Mouse (Mus musculus): ENCODE measurements around the gene Wdr59.

Wdr59 gene

GRCm38 (mm10) chr8:111521713-111522429 is at the start of gene Wdr59:
Wdr59 (minus strand) TSS chr8:111522092.
- peak; percentile 98 for DNase-seq

- no peak for DNase-seq
These were observed 49.8 kb upstream of the Wdr59 start for GRCm38 (mm10) chr8:111571661-111572060.

- no peak for DNase-seq
These were observed 48.5 kb upstream of the Wdr59 start for GRCm38 (mm10) chr8:111570432-111570831.

DNA sequence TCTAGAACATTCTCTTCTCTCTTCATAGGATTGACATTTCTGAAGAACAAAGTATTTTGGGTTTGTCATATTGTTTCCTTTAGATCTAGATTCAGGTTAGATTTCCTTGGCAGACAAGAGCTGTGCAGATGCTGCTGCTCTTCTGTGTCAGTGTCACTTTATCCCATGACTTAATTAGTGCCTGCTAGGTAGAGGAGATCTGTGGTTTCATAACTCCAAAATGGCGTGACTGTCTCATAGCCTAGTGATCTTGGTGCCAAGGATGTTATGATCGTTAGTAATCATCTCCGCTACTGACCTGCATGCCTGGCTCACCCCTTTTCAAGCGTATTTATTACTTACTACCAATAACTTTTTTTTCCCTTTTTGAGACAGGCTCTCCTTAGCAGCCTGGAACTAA is 48.0 kb upstream of the Wdr59 start:
- no peak for DNase-seq

- DNase-seq = no peak
These were observed 46.1 kb upstream of the Wdr59 start for GRCm38 (mm10) chr8:111568029-111568428.

DNA sequence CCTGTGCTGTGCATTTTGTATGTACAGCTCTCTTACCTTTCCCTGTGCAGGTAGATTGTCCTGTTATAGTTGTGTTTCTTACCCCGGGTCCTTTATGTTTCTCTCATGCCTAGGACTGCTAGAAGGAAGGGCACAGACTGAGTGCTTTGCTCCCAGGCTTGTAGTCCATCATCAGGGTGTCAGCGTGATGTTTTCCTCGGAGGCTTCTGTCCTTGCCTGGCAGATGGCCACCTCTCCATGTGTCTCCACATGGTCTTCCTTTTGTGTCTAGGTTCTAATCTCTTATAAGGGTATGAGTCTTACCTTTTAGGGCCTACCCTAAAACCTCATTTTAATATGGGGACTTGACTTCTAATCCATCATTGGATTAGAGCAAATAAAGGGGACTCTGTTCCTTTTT is 45.7 kb upstream of the Wdr59 start:
- peak; percentile 44 for DNase-seq

DNA sequence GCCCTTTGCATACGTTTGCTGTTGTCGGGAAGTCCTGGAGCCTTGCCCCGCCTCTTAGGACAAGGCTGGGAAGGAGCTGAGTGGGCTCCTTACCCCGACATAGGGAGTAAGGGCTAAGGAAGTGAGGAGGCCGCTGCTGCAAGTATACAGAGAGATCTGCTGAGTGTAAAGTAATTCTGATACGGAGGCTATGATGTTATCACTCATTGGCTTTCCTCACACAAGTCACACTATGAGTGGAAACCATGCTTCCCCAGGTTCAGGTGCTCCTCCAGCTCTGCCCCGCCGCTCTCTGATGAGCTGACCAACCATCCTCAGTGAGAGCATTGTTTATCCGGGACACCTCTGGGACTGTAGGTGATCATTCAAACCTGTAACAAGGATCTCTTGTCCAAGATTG is 44.4 kb upstream of the Wdr59 start:
- DNase-seq = no peak

DNA sequence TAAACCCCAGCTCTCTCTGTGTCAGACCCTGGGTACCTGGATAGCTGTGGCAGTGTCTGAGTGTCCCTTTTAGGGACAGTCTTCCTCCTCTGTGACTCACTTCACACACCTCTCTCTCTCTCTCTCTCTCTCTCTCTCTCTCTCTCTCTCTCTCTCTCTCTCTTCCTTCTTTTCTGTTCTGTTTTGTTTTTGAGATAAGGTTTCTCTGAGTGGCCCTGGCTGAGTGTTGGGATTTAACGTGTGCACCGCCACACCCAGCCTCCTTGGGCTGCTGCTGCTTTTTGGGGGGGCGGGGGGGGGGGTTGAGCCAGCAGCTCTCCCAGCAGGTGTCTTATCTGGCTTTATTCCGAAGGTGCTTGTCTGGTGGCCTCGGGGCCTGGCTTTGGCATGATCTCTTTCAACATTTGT is 43.9 kb upstream of the Wdr59 start:
- no peak for DNase-seq

- DNase-seq = no peak
These were observed 42.2 kb upstream of the Wdr59 start for GRCm38 (mm10) chr8:111564093-111564492.

DNA sequence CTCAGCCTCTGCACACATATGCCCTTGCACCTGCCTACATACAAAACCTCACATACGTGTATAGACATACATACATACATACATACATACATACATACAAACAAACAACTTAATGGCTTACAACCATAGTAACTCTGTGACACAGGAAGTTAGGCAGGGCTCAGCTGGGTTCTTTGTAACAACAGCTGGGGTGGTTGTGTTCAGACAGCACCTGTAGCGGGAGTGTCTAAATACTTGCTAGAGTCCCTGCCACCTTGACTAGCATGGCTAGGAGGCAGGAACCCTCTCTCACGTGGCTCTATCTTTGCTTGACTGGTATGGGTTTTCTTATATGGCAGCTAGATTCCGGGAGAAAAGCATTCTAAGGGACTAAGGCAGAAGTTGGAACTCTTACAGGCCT is 41.8 kb upstream of the Wdr59 start:
- no peak for DNase-seq

DNA sequence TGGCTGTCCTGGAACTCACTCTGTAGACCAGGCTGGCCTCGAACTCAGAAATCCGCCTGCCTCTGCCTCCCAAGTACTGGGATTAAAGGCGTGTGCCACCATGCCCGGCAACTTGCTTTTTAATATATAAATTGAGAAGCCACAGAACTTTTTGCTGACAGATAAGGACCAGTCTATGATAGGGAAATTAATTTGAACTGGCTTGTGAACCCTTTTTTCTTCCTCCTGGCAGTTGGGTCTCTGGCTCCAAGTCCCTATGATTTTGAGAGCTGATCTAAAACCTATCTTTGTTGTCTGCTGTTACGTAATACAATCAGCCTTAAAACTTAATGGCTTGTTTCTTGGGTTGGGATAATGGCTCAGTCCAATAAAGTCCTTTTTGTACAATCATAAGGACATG is 41.2 kb upstream of the Wdr59 start:
- DNase-seq = no peak

- DNase-seq = no peak
These were observed 40.4 kb upstream of the Wdr59 start for GRCm38 (mm10) chr8:111562274-111562803.

DNA sequence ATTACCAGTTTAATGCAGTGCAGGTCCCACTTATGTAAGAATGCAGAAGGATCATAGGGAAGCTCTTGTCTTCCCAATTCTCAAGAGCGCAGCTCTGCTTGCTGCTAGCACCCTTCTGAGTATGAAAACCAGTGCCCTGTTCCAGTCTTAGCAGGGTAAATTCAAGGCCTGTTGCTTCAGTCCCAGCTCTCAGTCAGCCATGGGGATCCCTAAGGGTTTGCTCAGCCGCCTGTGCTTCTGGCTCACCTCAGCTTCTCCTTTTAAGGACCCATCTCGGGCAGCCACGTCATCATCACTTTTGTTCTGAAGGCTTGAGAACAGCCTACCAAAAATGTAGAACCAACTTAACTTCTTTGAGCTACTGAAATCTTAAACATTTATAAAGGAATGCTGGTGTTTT is 39.9 kb upstream of the Wdr59 start:
- DNase-seq = no peak

GRCm38 (mm10) chr8:111551511-111552130 is 29.7 kb upstream of the Wdr59 start:
- no peak for DNase-seq

- no peak for DNase-seq
These were observed 28.3 kb upstream of the Wdr59 start for GRCm38 (mm10) chr8:111550002-111550870.

GRCm38 (mm10) chr8:111548201-111548600 is 26.3 kb upstream of the Wdr59 start:
- DNase-seq = no peak

DNA sequence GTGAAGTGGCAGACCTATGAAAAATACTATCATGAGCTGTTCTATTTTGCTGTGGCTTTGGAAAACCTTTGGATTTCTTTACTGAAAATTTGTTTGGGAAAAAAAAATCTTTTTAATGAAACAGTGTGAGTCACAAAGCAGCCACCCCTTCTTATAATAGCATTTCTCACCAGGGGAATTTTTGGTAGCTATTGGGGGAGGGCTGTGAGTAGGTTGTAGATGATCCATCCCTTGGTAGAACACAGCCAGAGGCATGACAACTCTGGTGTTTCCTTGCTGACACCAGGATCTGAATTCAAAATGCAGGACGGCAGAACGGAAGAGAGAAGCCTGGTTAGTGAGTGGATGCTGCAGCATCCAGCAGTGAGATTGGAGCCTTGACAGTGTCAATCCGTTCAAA is 25.3 kb upstream of the Wdr59 start:
- no peak for DNase-seq

- no peak for DNase-seq
These were observed 23.7 kb upstream of the Wdr59 start for GRCm38 (mm10) chr8:111545406-111546156.

GRCm38 (mm10) chr8:111543712-111544380 is 22.0 kb upstream of the Wdr59 start:
- no peak for DNase-seq

DNA sequence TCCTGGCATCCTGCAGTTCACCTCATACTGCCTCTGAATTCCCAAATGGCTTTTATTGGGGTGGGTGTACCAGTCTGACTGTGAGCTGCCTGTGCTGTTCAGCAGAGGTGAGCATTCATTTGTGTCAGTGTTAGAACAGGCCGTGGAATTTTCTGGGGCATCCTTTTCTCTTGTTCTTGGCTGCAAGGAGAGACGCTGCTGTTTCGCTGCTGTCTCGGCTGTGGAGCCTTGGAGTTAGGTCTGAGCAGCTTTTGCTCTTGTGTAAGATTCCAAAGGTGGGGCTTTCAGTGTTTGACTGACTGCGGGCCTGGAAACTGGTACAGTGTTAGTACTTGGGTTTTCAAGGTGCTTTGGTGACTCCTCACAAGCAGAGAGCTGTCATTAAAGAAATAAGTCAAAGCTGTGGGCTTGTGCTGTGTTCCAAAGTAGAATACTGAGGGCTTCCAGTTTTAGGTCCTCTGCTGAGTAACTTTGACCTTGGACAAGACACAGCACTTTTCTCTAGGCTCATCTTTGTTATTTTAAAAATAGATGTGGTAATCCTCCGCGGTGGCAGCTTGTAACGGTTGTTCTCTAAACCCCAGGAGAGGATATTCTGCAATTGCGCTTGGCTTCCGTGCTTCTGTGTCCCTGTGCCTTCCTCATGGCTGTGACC is 17.7 kb upstream of the Wdr59 start:
- DNase-seq = peak; percentile 16

DNA sequence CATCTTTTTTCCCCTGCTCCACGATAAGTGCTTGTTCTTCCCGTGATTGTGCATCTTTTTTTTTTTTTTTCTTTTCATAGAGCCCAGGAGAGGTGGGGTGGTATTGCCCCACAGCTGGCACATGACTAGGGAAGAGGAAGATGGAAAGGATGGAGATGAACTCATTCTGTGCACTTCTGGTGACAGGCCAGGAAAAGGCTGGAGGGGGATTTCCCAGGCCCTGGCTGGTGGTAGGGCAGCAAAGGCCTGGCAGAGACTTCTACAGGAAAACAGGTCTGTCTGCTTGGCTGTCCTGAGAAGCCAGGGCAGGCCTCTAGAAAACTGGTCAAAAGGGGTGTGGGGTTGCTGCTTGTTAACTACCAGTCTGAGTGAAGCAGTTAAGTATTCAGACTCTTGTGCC is 16.3 kb upstream of the Wdr59 start:
- DNase-seq = peak; percentile 35

DNA sequence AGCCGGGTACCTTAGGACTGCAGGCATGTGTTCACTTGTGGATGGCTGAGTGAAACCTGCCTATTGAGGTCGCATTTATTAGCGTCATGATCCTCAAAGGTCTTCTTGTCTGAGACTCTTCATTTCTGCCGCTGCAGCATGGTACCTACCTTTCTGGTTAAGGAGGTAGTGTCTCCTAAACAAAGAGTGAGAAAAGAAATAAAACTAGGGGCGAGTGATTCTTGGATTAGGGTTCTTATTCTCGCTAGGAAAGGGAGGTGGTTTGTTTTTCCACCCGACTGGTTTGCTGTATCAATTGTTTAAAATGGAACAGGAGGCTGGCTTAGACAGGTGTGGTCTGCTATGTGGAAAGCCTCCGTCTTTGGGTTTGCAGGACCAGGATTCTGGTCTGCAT is 15.9 kb upstream of the Wdr59 start:
- DNase-seq = peak; percentile 12

Measured in cerebellum, adult 8-10 months (tissue).